Mouse (Mus musculus) retina, embryonic 14.5 days (tissue): ENCODE measurements around the gene Polk.
A peak's percentile ranks its signal among the peaks of the same experiment; 100 is the strongest.

ENCODE experiments used
- DNase-seq: peaks from one replicate; pipeline ENCODE4 v3.0.0-alpha.2; 2015; ENCODE audit warnings: low spot score

The Polk gene

DNA sequence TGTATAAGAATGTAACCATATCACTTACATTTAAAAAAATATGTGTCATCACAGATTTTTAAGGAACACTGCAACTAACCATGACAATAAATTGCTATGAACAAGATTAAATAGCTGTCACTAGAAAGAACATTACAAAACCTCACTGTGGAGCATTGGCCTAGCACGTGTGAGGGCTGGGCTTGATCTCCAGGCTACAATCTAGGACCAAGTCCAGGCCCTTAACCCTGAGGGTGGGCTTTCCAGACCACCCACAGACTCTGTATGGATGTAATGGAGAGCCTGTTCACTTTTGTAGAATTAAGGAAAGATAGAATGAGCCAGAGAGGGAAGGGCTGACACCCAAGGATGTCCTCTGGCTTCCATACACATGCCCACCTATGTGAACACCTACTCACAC lies 79.7 kb downstream of the Polk start:
- no peak for DNase-seq

DNA sequence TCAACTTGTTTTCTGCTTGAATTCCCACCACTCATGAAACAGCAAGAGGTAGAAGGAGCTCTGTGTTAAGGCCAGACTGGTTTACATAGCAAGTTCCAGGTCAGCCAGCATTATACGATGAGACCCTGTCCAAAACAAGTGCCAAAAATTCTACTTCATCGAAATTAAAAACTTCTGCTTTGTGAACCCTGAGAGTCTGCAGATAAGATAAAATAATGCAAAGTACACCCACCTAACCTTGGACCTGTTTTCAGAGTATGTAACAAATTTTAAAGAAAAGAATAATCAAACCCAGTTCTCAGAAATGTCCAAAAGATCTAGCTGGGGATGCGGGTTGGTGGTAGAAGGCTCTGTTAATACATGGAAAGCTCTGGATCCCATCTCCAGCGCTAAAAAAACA lies 83.8 kb downstream of the Polk start:
- DNase-seq = no peak

DNA sequence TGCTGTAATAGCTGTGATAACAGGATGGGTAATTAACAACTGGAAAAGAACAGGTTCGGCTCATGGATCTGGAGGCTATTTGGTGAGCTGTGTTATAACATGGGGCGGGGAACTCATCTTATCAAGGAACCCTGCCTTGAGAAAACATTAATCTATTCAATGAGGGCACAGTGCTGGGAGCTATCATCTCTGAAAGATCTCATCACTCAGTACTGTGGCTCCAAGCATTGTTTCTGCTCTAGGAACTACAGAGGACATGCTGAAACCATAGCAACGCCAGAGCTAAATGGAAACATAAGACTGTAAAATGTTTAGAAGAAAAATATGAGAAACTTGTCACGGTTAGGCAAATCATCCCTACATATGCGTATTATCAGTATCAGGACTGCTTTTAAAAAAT lies 84.4 kb downstream of the Polk start:
- DNase-seq = no peak

DNA sequence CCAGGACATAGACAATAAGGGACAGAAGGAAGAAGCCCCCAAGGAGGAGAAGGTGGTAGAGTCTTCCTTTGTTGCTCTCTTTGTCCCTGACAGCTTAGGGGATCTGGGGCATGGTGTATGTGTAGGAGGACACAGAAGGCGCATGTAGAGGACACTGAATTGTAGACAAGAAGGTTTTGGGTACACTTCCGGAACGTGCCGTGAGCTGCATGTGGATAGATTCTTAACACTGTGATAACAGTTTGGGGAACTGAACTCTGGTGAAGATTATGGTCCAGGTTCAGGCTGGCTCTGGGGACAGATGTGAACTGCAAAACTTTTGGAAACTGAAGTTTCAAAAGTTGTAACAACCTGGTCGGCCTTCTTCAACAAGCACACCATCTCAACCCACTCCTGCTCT lies 84.8 kb downstream of the Polk start:
- no peak for DNase-seq

GRCm38 (mm10) chr13:96454288-96454687 lies 88.1 kb downstream of the Polk start:
- no peak for DNase-seq

DNA sequence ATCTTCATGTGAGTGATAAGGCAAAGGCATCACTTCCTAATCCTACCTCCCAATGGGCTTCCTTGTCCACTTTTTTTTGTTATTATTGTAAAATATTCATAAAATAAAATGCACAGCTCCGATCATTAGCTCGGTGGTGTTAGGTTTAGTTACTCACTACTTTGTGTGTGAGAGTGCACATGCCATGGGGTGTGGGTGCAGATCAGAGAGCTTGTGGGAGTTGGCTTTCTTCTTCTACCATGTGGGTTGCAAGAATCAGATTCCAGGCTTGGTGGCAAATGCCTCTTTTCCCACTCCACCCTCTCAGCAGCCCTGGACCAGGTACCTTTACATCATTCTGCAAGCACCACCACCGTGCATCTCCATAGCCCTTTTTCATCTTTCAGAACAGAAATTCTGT lies 89.8 kb downstream of the Polk start:
- DNase-seq = no peak

DNA sequence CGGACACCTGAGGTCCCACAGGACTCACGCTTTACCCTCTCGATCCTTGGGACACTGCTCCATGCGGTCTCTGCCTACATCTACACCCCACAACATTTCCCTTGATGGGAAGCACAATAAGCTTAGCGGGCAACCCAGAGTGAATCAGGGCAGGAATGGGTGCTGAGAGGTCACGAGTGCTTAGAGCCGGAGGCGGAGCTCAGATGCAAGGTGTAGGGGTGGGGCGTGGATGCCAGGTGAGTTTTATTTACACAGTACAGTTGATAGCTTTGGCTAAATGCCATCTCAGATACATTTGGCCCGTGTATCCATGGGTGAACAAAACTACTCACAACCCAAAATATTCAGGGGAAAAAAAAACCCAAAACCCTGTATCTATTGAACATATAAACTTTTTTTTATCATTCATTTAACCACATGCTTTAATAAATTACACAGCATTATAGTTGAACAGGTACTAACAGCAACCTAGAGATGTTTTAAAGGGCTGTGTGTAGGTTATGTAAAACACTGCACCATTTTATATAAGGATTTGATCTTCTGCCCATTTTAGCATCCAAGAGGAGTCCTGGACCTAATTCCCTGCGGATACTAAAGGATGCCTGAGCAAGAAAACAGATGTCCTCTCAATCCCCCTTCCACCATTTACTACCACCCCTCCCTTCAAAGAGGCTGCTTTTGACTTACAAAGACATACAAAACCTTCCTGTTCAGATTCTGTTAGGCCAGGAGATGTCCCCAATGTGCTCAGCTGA lies 90.8 kb downstream of the Polk start:
- no peak for DNase-seq

DNA sequence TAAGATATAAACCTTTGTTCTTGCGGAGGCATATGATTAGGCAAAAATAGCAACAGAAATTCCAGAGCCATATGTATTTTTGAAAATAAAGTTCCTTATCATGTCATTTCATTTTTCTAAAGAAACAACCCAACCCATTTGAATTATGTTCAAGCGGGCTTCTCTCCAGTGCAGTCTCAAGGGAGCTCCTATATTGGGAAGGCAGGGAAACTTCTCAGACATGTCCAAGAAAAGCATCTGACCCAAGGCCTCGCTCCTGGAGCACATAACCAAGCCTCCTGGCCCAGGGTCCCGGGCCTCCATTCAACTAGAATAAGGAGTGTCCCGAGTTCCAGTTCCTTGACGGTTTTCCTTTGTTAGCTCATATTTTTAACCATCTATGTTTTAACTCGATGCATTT lies 91.5 kb downstream of the Polk start:
- DNase-seq = no peak

DNA sequence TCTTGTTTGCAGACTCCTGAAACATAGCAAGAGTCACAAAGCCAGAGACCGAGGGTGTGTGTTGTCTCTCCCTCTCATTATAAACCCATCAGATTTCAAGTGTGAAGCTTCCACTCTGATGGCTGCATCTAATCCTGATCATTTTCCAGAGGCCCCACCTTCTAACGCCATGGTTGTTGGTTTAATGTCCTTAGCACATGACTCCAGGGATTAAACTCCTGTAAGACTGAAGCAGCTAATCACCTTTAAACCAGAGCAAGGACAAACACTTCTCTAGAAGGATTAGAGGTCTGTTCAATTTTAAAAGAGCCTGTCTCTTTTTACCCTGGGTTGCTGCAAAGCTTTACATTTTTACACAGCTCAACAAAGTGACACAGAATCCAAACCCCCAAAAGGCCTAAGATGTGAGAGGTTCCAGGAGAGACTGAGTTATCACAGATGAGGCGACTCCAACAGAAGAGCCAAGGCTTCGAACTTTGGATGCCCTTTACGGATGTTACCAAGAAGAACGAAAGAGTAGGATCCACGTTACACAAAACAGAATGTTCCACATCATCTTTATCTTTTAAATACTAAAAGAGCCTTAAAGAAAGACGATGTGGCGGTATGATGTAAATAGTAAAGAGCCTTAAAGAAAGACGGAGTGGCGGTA lies 92.0 kb downstream of the Polk start:
- no peak for DNase-seq

- no peak for DNase-seq
These were observed 101.9 kb downstream of the Polk start for GRCm38 (mm10) chr13:96440436-96440835.

GRCm38 (mm10) chr13:96436921-96437320 lies 105.5 kb downstream of the Polk start:
- DNase-seq = no peak

DNA sequence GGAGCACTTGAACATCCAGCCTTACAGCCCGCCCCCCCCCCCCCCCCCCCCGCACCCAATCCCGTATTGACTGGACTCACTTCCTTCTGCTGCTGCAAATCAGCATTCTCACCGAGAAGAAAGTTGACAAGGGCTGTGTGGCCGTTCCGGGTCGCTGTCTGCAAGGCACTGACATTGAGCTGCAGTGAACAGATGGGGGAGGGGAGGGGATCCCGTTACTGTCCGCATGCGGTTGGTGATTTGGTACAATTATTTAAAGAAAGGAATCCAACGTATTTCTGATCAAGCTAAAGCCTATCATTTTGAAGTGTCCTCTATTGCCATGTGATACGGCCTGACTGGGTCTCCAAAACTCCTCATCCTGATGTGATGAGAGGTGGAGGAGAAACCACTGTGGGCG lies 106.6 kb downstream of the Polk start:
- DNase-seq = peak; percentile 55

DNA sequence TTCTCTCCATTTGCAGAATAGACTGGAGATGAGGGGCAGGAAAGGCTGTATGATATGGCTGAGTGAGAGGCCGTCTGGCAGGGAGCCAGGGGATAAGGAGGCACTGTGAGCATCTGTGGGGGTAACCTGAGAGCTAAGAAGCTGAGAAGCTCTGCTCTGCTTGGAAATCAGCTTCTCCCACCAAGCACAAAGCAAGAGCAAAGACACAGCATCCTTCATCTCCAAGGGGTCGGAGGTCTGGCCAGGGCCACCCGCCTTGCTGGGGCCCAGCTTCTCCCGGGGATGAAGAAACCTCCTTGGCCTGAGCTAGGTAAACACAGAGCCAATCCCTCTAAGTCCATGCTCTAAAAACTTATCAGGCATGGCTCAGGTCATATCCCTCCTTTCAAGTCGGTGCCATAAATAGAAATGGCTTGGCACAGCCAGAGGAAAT lies 107.5 kb downstream of the Polk start:
- no peak for DNase-seq

GRCm38 (mm10) chr13:96433648-96434190 lies 108.7 kb downstream of the Polk start:
- no peak for DNase-seq

GRCm38 (mm10) chr13:96433041-96433440 lies 109.3 kb downstream of the Polk start:
- DNase-seq = no peak

GRCm38 (mm10) chr13:96432376-96432811 lies 110.0 kb downstream of the Polk start:
- no peak for DNase-seq

GRCm38 (mm10) chr13:96431595-96432156 lies 110.7 kb downstream of the Polk start:
- DNase-seq = peak; percentile 94
